Mouse (Mus musculus): ENCODE results near the gene Olfr1385.

- no peak for TF ChIP-seq CTCF (IDR thresholded peaks at IDR 0.05; ENCODE audit: extremely low read depth, insufficient read length, insufficient replicate concordance, low read depth, low read length)
- TF ChIP-seq POLR2A (IDR thresholded peaks at IDR 0.05; ENCODE audit: low read depth, low read length) = no peak
Measured at GRCm38 (mm10) chr11:49519348-49519747, 30.5 kb downstream of the Olfr1385 start, which contains the start of gene Olfr1383.

Measured in small intestine, adult 2 months (tissue).